Mouse (Mus musculus): ENCODE results near the gene Ccdc33. TPM values are rescaled to one million over a fixed set of nuclear protein-coding genes. Genes with fewer than 3 reads are reported as not detected.

The Ccdc33 gene
- polyA plus RNA-seq, 1 experiment from 2014 or later = 0.79 TPM

DNA sequence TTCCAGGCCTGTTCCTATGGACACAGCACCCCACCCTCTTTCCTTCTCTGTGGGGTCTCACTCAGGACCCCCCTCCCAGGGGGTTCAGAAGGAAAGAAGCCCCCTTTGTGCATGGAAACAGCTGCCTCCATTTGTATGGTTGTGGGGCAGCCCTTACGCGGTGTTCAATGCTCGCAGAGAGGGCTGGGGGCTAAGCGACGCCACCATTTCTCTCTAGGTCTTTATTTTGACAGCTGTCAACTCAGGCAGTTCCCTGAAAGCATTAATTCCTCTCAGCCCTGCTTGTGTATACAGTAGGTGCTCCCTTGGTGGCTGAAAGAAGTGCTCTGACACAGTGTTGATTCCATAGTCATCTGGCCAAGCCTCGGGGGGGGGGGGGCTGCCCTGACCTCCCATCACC is 15.0 kb downstream of the Ccdc33 start:
- H3K4me2 ChIP-seq = no peak overlapping the region
- WGBS = 44% methylated on average over 6 of the region's 6 CpGs
- no peak for ATAC-seq (replicated peaks)

DNA sequence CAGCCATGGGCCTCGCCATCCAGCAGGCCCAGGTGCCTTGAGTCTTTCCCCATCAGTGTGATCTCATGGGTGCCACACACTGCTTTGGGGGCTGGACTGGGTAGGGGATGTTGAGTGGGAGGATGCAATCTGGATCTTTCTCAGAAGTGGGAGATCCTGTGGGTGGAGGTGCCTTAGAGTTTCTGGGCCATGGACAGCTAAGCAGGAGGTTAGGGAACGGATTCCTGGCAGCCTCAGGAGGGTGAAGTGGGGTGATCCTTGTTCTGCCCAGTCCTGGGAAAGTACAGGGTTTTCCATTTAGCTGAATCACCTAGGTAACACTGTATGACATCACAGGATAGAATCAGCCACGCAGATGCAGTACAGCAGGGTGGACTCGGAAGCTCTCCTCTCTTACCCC is 16.6 kb downstream of the Ccdc33 start:
- Histone ChIP-seq H3K36me3 (replicated peaks) (no peaks in the 10 kb centered on the region), H3K27me3 (replicated peaks) (no peaks in the 10 kb centered on the region), H3K9ac (no peak overlapping the region), H3K4me3 (no peak overlapping the region), H3K4me1 (peaks cover 16% of the 10 kb centered on the region), H3K9me3 (no peaks in the 10 kb centered on the region), H3K4me2 (no peak overlapping the region), H3K27ac (no peak overlapping the region)
- WGBS = 65% methylated on average over 4 of the region's 4 CpGs
- no peak for ATAC-seq (replicated peaks)

More for the DNA sequence above, 15.0 kb downstream of the Ccdc33 start:
- Histone ChIP-seq H3K4me3 (no peak overlapping the region), H3K9me3 (no peaks in the 10 kb centered on the region), H3K36me3 (replicated peaks) (no peaks in the 10 kb centered on the region), H3K9ac (no peak overlapping the region), H3K4me1 (peaks cover 16% of the 10 kb centered on the region; the same call in 1 of the 2 replicates), H3K27ac (no peak overlapping the region), H3K27me3 (replicated peaks) (no peaks in the 10 kb centered on the region)

DNA sequence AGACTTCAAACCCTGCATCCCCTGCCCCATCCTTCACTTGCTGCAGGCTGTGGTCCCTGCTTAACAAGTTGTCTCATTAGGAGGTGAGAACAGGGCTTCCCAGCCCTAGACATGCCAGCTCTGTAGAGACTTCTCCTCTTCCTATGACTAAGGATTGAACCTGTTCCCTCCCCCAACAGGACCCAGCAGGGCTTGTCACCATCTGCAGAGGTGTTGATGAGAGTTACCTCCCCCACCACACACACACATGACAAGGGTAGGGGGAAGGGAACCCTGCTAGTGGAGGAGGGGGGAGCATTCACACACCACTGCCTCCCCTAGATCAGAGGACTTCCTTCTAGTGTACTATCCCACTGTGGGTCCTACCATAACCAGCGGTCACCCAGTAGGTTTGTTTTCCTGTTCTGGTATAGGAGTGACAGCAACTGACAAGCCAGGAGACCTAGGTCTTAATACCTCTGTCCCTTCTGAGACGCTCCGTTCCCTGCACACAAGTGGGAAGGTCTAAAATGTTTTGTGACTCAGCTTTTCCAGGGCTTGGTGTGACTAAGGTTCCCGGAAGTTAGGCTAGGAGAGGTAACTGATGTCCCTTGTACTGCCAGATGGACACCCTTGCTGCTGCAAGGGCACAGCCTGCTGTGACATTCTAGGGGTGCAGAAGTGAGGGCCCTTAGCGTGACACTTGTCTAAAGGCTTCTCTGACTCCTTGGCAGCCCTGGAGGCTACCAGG is 18.6 kb downstream of the Ccdc33 start:
- Histone ChIP-seq H3K36me3 (replicated peaks) (no peaks in the 10 kb centered on the region), H3K9ac (no peak overlapping the region), H3K27me3 (replicated peaks) (no peaks in the 10 kb centered on the region), H3K27ac (no peak overlapping the region), H3K4me1 (peaks cover 24% of the 10 kb centered on the region), H3K4me2 (no peak overlapping the region), H3K9me3 (no peaks in the 10 kb centered on the region), H3K4me3 (no peak overlapping the region)
- no peak for ATAC-seq (replicated peaks)
- 82% methylated on average over 5 of the region's 5 CpGs for WGBS

DNA sequence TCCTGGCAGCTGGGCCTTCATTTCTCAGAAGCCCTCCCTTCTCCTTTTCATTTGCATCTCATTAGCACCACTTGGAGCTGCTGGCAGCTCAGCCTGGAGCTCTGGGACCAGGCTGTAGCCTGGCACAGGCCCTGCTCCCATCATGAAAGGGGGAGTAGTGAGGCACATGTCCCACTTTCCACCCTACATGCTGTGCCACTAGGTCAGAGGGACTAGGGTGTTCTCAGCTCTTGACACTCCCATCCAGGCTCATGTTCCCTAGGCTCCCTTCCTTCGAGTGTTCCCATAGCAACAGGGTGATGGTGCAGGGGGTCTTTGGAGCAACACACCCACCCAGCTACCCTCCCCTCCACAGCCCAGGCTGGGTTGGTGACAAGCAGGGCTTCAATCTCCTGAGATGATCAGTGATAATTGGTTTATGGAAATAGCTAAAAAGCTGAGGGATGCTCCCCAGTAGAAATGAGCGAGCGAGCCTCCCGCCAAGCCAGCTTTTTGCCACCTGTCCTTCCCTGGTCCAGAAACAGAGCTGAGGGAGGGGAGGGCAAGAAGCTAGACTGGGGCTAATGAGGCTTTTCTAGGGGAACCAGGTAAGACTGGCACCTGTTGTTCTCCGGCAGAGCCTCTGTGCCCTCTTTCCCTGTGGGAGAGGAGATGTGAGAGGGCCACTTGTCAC is 21.9 kb downstream of the Ccdc33 start:
- Histone ChIP-seq H3K9me3 (no peaks in the 10 kb centered on the region), H3K27ac (peak overlapping the region; percentile 77), H3K4me1 (peaks cover 21% of the 10 kb centered on the region), H3K4me2 (no peak overlapping the region), H3K9ac (no peak overlapping the region), H3K4me3 (no peak overlapping the region), H3K36me3 (replicated peaks) (no peaks in the 10 kb centered on the region), H3K27me3 (replicated peaks) (no peaks in the 10 kb centered on the region)
- 36% methylated on average over 5 of the region's 5 CpGs for WGBS
- peak; percentile 81 for ATAC-seq (replicated peaks)

- no peak overlapping the region for H3K4me2 ChIP-seq
- H3K4me1 ChIP-seq = peaks cover 14% of the 10 kb centered on the region
- H3K27me3 ChIP-seq (replicated peaks) = no peaks in the 10 kb centered on the region
- H3K27ac ChIP-seq = peak overlapping the region; percentile 13; the same call in 1 of the 2 replicates
- WGBS = 79% methylated on average over 6 of the region's 6 CpGs
- ATAC-seq (replicated peaks) = no peak
- no peak overlapping the region for H3K9ac ChIP-seq
- no peaks in the 10 kb centered on the region for H3K9me3 ChIP-seq
- H3K36me3 ChIP-seq (replicated peaks) = no peaks in the 10 kb centered on the region
- no peak overlapping the region for H3K4me3 ChIP-seq
These were observed 22.6 kb downstream of the Ccdc33 start for GRCm38 (mm10) chr9:58095977-58096376.

- H3K4me1 ChIP-seq = peaks cover 14% of the 10 kb centered on the region
- H3K27me3 ChIP-seq (replicated peaks) = no peaks in the 10 kb centered on the region
- H3K27ac ChIP-seq = no peak overlapping the region
- WGBS = 67% methylated on average over 3 of the region's 3 CpGs
- H3K36me3 ChIP-seq (replicated peaks) = no peaks in the 10 kb centered on the region
- H3K9me3 ChIP-seq = no peaks in the 10 kb centered on the region
- no peak overlapping the region for H3K9ac ChIP-seq
- no peak overlapping the region for H3K4me2 ChIP-seq
- no peak overlapping the region for H3K4me3 ChIP-seq
- no peak for ATAC-seq (replicated peaks)
These were observed 24.8 kb downstream of the Ccdc33 start for GRCm38 (mm10) chr9:58093776-58094175.

- Histone ChIP-seq H3K27ac (no peak overlapping the region), H3K4me2 (no peak overlapping the region)
- ATAC-seq (replicated peaks) = peak; percentile 22; the same call in 1 of the 2 replicates
These were observed 25.9 kb downstream of the Ccdc33 start for GRCm38 (mm10) chr9:58092581-58093269.

GRCm38 (mm10) chr9:58091623-58092425 is 26.8 kb downstream of the Ccdc33 start:
- H3K36me3 ChIP-seq (replicated peaks) = no peaks in the 10 kb centered on the region
- no peaks in the 10 kb centered on the region for H3K27me3 ChIP-seq (replicated peaks)
- WGBS = 67% methylated on average over 4 of the region's 4 CpGs
- H3K4me2 ChIP-seq = no peak overlapping the region
- ATAC-seq (replicated peaks) = no peak
- H3K9ac ChIP-seq = no peak overlapping the region
- no peaks in the 10 kb centered on the region for H3K9me3 ChIP-seq
- H3K4me1 ChIP-seq = peaks cover 23% of the 10 kb centered on the region
- H3K4me3 ChIP-seq = no peak overlapping the region
- H3K27ac ChIP-seq = no peak overlapping the region

More at GRCm38 (mm10) chr9:58092581-58093269, 25.9 kb downstream of the Ccdc33 start:
- no peaks in the 10 kb centered on the region for H3K9me3 ChIP-seq
- no peaks in the 10 kb centered on the region for H3K36me3 ChIP-seq (replicated peaks)
- no peak overlapping the region for H3K9ac ChIP-seq
- H3K27me3 ChIP-seq (replicated peaks) = no peaks in the 10 kb centered on the region
- 62% methylated on average over 7 of the region's 7 CpGs for WGBS
- peaks cover 23% of the 10 kb centered on the region for H3K4me1 ChIP-seq
- no peak overlapping the region for H3K4me3 ChIP-seq

DNA sequence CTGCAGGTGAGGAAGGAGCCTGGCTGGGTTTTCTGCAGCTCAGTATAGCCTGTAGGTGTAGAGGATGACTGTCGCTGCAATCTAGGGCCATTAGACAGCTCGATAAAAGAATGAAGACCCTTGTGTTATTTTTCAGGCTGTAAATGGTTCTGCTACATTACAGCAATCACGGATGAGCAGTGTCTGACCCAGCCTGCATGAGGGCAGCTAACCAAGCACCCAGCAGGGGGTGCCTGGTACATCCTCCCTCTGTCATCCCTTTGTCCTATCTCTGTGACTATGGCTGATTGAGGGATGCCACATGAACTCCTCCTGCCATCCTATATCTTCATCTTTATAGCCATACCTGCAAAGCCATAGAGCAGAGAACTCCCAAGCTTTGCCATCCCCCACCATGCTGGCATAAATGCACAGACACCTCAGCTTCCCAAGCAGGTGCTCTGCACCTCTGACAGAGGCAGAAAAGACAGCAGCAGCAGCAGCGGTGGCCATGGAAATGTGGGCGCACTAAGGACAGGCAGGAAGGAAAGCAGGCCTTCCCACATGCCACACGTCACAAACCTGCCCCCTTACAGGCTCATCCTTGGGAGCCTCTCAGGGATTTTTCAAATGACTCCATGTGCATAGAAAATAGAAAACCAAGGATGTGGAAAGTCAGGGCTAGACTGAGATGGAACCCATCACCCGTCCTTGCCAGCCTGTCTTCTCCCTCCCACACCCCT is 31.2 kb downstream of the Ccdc33 start:
- no peak overlapping the region for H3K4me3 ChIP-seq
- no peaks in the 10 kb centered on the region for H3K36me3 ChIP-seq (replicated peaks)
- no peaks in the 10 kb centered on the region for H3K27me3 ChIP-seq (replicated peaks)
- no peak overlapping the region for H3K4me2 ChIP-seq
- WGBS = 61% methylated on average over 7 of the region's 7 CpGs
- peaks cover 46% of the 10 kb centered on the region for H3K4me1 ChIP-seq
- ATAC-seq (replicated peaks) = no peak
- H3K27ac ChIP-seq = peak overlapping the region; percentile 51
- no peaks in the 10 kb centered on the region for H3K9me3 ChIP-seq
- H3K9ac ChIP-seq = no peak overlapping the region

- H3K9ac ChIP-seq = no peak overlapping the region
- H3K27me3 ChIP-seq (replicated peaks) = no peaks in the 10 kb centered on the region
- H3K4me1 ChIP-seq = peaks cover 46% of the 10 kb centered on the region
- no peaks in the 10 kb centered on the region for H3K9me3 ChIP-seq
- H3K4me2 ChIP-seq = no peak overlapping the region
- WGBS = 48% methylated on average over 7 of the region's 7 CpGs
- H3K36me3 ChIP-seq (replicated peaks) = no peaks in the 10 kb centered on the region
- no peak overlapping the region for H3K4me3 ChIP-seq
- peak overlapping the region; percentile 51 for H3K27ac ChIP-seq
- ATAC-seq (replicated peaks) = no peak
These were observed 31.8 kb downstream of the Ccdc33 start for GRCm38 (mm10) chr9:58086861-58087260.

- ATAC-seq (replicated peaks) = no peak
- Histone ChIP-seq H3K4me1 (peaks cover 46% of the 10 kb centered on the region), H3K27ac (peak overlapping the region; percentile 51), H3K27me3 (replicated peaks) (no peaks in the 10 kb centered on the region), H3K4me2 (no peak overlapping the region), H3K9me3 (no peaks in the 10 kb centered on the region), H3K36me3 (replicated peaks) (no peaks in the 10 kb centered on the region), H3K4me3 (no peak overlapping the region), H3K9ac (no peak overlapping the region)
- WGBS = 18% methylated on average over 9 of the region's 9 CpGs
These were observed 32.4 kb downstream of the Ccdc33 start for GRCm38 (mm10) chr9:58086203-58086602.
